Mouse (Mus musculus) liver, embryonic 16.5 days (tissue): ENCODE data around the gene Akap2. TPM values are rescaled to one million over a fixed set of nuclear protein-coding genes. Genes with fewer than 3 reads are reported as not detected.

ENCODE experiments used
- ATAC-seq: fragments of 200-750 bp; cut with Nextera tagmentation; 2 replicates; pipeline ENCODE4 v1.8.0; 2017; ENCODE audit warnings: low read depth, mild to moderate bottlenecking, moderate number of reproducible peaks, moderate library complexity
- H3K27ac ChIP-seq: fragments of 300-500 bp; sonication (generic); 2 replicates; pipeline ENCODE4 v1.5.1; 2014; ENCODE audit warnings: mild to moderate bottlenecking, low read length
- H3K27me3 ChIP-seq: fragments of 300-500 bp; sonication (generic); 2 replicates; pipeline ENCODE4 v1.6.1; 2014; ENCODE audit warnings: low read depth, low read length, mixed read lengths; ENCODE audit not compliant: control insufficient read depth, insufficient read depth
- H3K36me3 ChIP-seq: fragments of 300-500 bp; sonication (generic); 2 replicates; pipeline ENCODE4 v1.6.1; 2014; ENCODE audit warnings: mild to moderate bottlenecking; ENCODE audit not compliant: control insufficient read depth, insufficient read depth
- H3K4me1 ChIP-seq: fragments of 300-500 bp; sonication (generic); 2 replicates; pipeline ENCODE4 v1.6.1; 2014; ENCODE audit warnings: low read depth, low read length, mixed read lengths; ENCODE audit not compliant: control insufficient read depth
- H3K4me2 ChIP-seq: fragments of 300-500 bp; sonication (generic); 2 replicates; pipeline ENCODE4 v1.6.1; 2014; ENCODE audit warnings: low read depth, low read length, mixed read lengths
- H3K4me3 ChIP-seq: fragments of 300-500 bp; sonication (generic); 2 replicates; pipeline ENCODE4 v1.5.1; 2014; ENCODE audit warnings: low read depth, mild to moderate bottlenecking, low read length
- H3K9ac ChIP-seq: fragments of 300-500 bp; sonication (generic); 2 replicates; pipeline ENCODE4 v1.6.1; 2014; ENCODE audit warnings: low read depth, low read length
- H3K9me3 ChIP-seq: fragments of 300-500 bp; sonication (generic); replicated peaks from 2 replicates; pipeline ENCODE4 v1.6.1; 2016; ENCODE audit warnings: low read length; ENCODE audit not compliant: control insufficient read depth
- WGBS: fragments of 180-500 bp; shearing (Covaris S2); extraction: QIAGEN DNeasy Blood & Tissue Kit; methylation state at CpG from one replicate; pipeline ENCODE4 v1.1.7; 2014; ENCODE audit not compliant: insufficient replicate concordance; 5-methylcytosine and 5-hydroxymethylcytosine counted together
- polyA plus RNA-seq: library from polyadenylated mRNA; unstranded; fragments of >200 nt; fragmentation: Nextera tagmentation; extraction: Ambion mirVana; gene quantifications from 2 replicates; pipeline ENCODE4 v1.2.1, GENCODE M21; 2015

Akap2 gene
- polyA plus RNA-seq: 2.0 TPM in 2 replicates

DNA sequence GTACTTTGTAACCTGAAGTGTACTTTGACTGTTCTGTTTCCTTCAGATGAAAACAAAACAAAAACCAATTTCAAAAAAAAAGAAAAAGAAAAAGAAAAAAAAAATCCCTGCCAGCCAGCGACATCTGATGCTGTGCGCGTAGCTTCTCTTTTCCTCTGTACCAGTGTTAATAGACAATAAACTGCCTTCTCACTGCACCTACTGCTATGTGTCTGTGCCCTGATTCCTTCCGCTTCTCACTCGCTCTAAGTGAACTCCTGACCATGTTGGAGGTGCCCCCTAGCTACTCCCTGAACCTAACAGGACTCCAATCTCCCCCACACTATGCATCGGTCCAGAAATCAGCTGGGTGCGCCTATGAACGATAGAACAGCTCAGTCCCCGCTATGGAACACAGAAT, at the start of gene Akap2:
Gene Akap2, plus strand, starts transcription at position 304 of the 400 bp plus-strand sequence.
- no peaks in the 10 kb centered on the region for H3K4me1 ChIP-seq
- H3K4me2 ChIP-seq: no peak within 1 kb of the TSS
- no peaks in the 10 kb centered on the region for H3K27me3 ChIP-seq
- no peak within 1 kb of the TSS for H3K27ac ChIP-seq
- H3K4me3 ChIP-seq: no peak within 1 kb of the TSS
- no peaks in the 10 kb centered on the region for H3K36me3 ChIP-seq
- no peak within 1 kb of the TSS for H3K9ac ChIP-seq
- ATAC-seq: no peak
- WGBS: 78% methylated on average over 9 of the region's 9 CpGs
- H3K9me3 ChIP-seq: no peaks in the 10 kb centered on the region

DNA sequence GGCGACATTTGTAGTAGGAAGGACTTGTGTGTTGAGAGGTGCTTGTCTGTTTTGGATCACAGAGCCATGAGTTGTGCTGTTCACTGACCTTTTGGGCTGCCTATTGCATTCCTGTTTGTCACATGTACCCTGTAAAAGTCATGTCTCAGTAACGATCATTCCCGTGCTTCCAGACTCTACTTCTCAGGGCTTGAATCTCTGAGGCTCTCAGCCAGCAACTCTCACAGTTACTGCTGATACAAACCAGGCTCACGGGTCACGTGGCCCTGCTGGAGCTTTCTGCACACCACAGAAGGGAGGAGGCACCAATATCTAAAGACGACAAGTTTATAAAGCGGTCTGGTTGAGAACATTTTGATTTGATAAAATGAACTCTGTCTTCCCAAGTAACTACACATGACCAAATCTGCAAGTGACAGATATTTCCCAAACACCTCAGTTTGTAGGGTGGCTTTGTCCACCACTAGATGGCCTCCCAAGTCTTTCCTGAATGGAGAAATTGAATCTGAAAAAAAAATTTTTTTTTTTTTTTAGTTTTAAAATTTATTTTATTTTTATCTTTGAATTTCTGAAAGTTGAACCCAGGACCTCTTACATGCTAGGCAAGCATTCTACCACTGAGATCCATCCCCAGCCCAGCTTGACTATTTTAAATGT, 46.5 kb upstream of the Akap2 start:
- peaks cover 2% of the 10 kb centered on the region for H3K27me3 ChIP-seq
- no peak overlapping the region for H3K4me2 ChIP-seq
- H3K9me3 ChIP-seq: no peaks in the 10 kb centered on the region
- ATAC-seq: 0 out of 2 replicates have a peak, but pooled peaks have one; percentile 9
- H3K27ac ChIP-seq: no peak overlapping the region
- H3K9ac ChIP-seq: no peak overlapping the region
- H3K36me3 ChIP-seq: no peaks in the 10 kb centered on the region
- no peaks in the 10 kb centered on the region for H3K4me1 ChIP-seq
- WGBS: 38% methylated on average over 7 of the region's 7 CpGs
- H3K4me3 ChIP-seq: no peak overlapping the region

DNA sequence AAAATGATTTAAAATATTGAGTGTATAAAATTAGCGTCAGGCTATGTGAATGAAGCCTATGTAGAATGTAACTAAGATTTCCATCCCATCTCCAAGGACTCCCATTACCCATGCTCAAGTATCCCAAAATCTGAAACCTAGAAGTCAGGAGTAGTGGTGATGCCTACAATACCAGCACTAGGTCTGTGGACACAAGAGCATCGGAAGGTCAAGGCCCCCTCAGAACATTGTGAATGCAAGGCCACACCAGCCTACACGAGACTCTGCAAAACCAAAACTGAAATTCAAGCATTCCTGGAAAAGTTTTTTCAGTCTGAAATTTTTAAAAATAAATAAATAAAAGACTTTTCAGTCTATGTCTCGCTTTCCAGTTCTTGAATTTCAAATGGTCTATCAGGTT, 44.9 kb upstream of the Akap2 start:
- WGBS: 59% methylated on average over 4 of the region's 4 CpGs
- Histone ChIP-seq H3K9ac (no peak overlapping the region), H3K4me3 (no peak overlapping the region), H3K27me3 (peaks cover 2% of the 10 kb centered on the region; the same call in 1 of the 2 replicates), H3K4me1 (no peaks in the 10 kb centered on the region), H3K9me3 (no peaks in the 10 kb centered on the region), H3K4me2 (no peak overlapping the region), H3K36me3 (no peaks in the 10 kb centered on the region), H3K27ac (no peak overlapping the region)
- no peak for ATAC-seq

DNA sequence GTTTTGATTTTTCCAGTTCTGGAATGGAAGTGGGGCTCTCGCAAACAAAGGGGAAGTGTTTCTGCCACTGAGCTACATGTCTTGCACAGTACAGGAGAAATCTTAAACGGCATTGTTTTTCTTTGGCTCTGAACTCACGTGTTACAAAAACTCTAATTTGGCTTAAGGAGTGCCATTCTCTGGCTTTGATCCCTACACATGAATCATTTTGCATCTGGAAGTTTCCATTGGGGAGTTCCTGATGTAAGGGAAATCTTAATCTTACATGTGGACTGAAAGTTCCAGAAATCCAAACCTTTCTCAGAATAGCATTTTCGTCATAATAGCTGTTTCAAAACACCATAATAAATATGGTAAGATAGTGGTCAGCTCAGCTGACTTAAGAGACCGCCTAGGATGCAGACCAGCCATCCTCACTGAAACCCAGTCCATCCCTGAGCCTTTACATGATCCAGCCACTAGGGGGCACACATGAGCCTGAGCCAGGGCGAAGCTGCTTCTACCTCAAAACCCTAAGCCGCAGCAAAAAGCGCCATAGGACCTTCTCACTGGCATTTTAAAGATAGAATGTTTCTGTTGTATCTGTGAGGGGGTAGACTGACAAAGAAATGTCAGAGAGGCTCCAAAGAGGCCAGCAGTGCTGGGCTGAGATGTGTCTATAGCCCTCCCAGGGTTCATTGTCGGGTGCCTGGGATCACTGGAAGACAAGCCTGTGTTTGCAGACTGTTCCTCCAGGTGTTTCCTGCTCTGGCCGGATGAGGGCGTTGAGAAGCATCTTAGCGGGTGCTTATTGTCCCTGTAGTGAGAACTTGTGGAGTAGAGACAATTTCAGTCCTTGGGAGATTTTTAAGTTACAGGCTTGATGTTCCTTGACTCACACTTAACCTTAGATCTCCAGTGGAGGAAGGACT, 44.2 kb upstream of the Akap2 start:
- WGBS: 4% methylated on average over 12 of the region's 12 CpGs
- ATAC-seq: no peak
- no peaks in the 10 kb centered on the region for H3K4me1 ChIP-seq
- no peaks in the 10 kb centered on the region for H3K36me3 ChIP-seq
- no peak overlapping the region for H3K4me3 ChIP-seq
- H3K27ac ChIP-seq: no peak overlapping the region
- no peak overlapping the region for H3K9ac ChIP-seq
- H3K27me3 ChIP-seq: peaks cover 2% of the 10 kb centered on the region; the same call in 1 of the 2 replicates
- no peaks in the 10 kb centered on the region for H3K9me3 ChIP-seq
- H3K4me2 ChIP-seq: 0 out of 2 replicates have a peak overlapping the region, but pooled peaks have one; percentile 27

DNA sequence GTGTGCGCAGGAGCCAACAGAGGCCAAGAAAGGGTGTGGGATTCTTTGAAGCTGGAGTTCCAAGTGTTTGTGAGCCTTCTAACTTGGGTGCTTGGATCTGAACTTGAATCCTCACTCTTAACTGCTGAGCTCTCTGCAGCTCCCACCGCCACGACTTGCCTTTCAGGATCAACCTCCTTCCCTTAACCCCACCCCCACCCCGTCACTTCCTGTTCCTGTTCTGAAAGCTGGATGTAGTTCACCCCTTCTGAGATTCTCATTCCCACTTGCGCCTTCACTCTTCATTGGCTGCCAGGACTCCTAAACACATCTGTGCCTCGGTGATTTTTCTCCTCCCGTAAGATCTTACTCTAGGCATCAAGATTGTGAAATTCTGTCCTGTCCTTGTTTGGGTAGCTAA, 43.1 kb upstream of the Akap2 start:
- Histone ChIP-seq H3K4me3 (no peak overlapping the region), H3K36me3 (no peaks in the 10 kb centered on the region), H3K27ac (no peak overlapping the region), H3K27me3 (peaks cover 2% of the 10 kb centered on the region; the same call in 1 of the 2 replicates), H3K4me1 (no peaks in the 10 kb centered on the region), H3K9me3 (no peaks in the 10 kb centered on the region), H3K9ac (no peak overlapping the region), H3K4me2 (no peak overlapping the region)
- no peak for ATAC-seq
- WGBS: 45% methylated on average over 7 of the region's 7 CpGs

DNA sequence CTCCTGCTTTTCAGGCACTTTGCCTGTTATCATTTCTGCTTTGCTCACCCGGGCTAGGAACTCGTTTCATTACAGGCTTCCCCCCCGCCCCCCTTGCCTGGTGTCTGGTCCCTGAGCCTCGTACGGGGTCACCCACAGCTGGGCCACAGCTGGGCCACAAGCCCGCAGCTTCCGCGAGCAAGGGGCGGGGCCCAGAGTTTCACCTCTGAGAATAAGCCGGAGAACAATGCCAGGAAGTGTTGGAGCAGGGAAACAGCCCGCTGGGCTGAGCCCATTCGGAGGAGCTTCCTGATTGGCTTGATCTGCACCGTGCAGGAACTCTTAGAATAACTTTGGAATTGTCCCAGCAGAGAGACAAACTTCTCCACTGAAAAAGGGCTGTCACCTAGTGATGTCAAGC, 42.1 kb upstream of the Akap2 start:
- Histone ChIP-seq H3K9ac (no peak overlapping the region), H3K4me2 (peak overlapping the region; percentile 24; the same call in 1 of the 2 replicates), H3K27ac (no peak overlapping the region), H3K4me1 (no peaks in the 10 kb centered on the region), H3K4me3 (0 out of 2 replicates have a peak overlapping the region, but pooled peaks have one; percentile 6), H3K9me3 (no peaks in the 10 kb centered on the region), H3K36me3 (no peaks in the 10 kb centered on the region), H3K27me3 (peaks cover 2% of the 10 kb centered on the region; the same call in 1 of the 2 replicates)
- ATAC-seq: peak; percentile 74
- WGBS: 5% methylated on average over 13 of the region's 13 CpGs

DNA sequence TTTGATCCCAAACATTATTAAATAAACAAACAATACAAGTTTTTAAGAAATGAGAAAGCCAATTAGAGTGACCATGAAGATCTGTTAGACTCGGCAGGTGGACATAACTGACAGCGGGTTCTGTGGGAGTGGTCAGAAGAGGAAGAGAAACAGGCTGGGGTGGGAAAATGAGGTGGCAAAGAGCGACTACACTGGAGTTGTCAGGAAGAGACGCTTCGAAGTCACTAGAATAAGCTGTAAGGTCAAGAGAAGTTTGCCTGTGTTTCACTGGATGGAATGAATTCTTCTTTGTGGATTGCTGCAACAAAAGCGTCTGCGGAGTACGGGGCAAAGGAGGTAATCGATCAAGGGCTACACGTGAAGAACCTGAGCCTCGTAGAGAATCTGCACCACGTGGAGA, 39.5 kb upstream of the Akap2 start:
- Histone ChIP-seq H3K4me2 (no peak overlapping the region), H3K4me1 (no peaks in the 10 kb centered on the region), H3K4me3 (no peak overlapping the region), H3K27me3 (peaks cover 2% of the 10 kb centered on the region; the same call in 1 of the 2 replicates), H3K9me3 (no peaks in the 10 kb centered on the region), H3K27ac (no peak overlapping the region), H3K36me3 (no peaks in the 10 kb centered on the region), H3K9ac (no peak overlapping the region)
- ATAC-seq: no peak
- 65% methylated on average over 12 of the region's 12 CpGs for WGBS

DNA sequence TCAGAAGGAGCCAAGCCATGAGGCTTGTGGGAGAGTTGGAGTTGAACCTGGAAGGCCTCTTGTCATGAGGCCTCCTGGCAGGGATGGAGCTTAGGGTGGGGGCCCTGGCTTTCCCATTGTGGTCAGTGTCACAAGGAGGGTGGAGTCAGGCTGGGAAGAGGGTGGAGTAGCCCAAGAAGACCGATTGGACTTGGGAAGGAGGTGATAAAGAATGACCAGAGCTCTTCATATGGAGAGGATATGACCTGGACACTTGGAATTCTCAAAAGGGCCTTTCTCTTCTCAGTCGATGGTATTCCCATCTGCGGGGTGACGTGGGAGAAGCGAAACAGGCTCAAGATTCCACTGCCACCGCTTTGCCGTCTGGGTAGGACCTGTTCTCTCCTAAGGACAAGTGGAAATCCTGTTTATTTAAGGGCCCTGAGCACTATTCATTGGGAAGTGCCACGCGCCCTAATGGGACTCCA, 38.4 kb upstream of the Akap2 start:
- H3K36me3 ChIP-seq: no peaks in the 10 kb centered on the region
- no peak overlapping the region for H3K9ac ChIP-seq
- H3K27me3 ChIP-seq: peaks cover 2% of the 10 kb centered on the region; the same call in 1 of the 2 replicates
- H3K27ac ChIP-seq: no peak overlapping the region
- H3K4me3 ChIP-seq: no peak overlapping the region
- H3K4me2 ChIP-seq: no peak overlapping the region
- H3K9me3 ChIP-seq: no peaks in the 10 kb centered on the region
- no peaks in the 10 kb centered on the region for H3K4me1 ChIP-seq
- ATAC-seq: no peak
- 65% methylated on average over 9 of the region's 9 CpGs for whole genome bisulfite sequencing
